ENCODE assay signal across 8 mouse cellular contexts in genomic region chr8:35089519-35089918, GRCm38 (mm10).
"Had no signal": no experiment of that assay in that cellular context is flagged by ENCODE, and none has a peak within 500 bp of the region (broad histone marks: within the 10 kb centered on the region; RNA-seq: fewer than 3 reads in every experiment).

No protein-coding gene starts in this region.

- DNase-seq: liver, postnatal 0 days; lung, adult 2 months; lung, postnatal 14 days; lung, postnatal 36 days; right cerebral cortex, postnatal 25 days; thymus, adult 2 months; thymus, postnatal 25 days; thymus, postnatal 4 days had no signal
